Mouse (Mus musculus): Measurements from ENCODE around the gene Kcnk18. TPM values are rescaled to one million over a fixed set of nuclear protein-coding genes. Genes with fewer than 3 reads are reported as not detected.

Gene Kcnk18
- polyA plus RNA-seq, 1 experiment: not detected

- no peak overlapping the region for H3K27ac ChIP-seq (ENCODE audit: insufficient read depth, low read depth, low read length)
- H3K36me3 ChIP-seq (ENCODE audit: control insufficient read depth, insufficient read depth, low read length): no peaks in the 10 kb centered on the region
- no peak for TF ChIP-seq CTCF (IDR thresholded peaks at IDR 0.05; ENCODE audit: extremely low read depth, insufficient read length, insufficient replicate concordance, low read depth, low read length)
- no peak for TF ChIP-seq POLR2A (IDR thresholded peaks at IDR 0.05; ENCODE audit: low read depth, low read length)
- H3K27me3 ChIP-seq (ENCODE audit: control insufficient read depth, insufficient read depth, low read length): no peaks in the 10 kb centered on the region
- no peak overlapping the region for H3K4me3 ChIP-seq (ENCODE audit: low read depth, low read length)
- 74% methylated on average over 4 of the region's 4 CpGs for WGBS
- H3K4me1 ChIP-seq (ENCODE audit: control insufficient read depth, insufficient read depth, insufficient read length, low read length): no peaks in the 10 kb centered on the region
These were observed 23.0 kb downstream of the Kcnk18 start for GRCm38 (mm10) chr19:59241987-59242386.

DNA sequence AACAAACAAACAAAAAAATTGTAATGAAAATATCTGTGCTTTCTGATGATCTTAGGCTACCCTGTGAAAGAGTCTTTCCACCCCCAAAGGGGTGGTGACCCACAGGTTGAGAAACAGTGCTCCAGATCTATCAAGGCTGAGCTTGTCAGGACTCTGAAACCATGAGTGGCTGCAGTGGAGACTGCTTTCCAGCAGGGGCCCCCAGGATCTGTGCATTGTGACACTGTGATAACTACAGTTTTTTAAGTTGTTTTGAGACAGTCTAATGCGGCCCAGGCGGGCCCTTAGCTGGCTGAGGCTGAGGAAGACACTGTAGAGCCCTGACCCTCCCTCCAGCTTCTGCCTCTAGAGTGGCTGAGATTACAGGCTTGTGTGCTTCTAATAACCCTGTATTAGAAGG, 24.0 kb downstream of the Kcnk18 start:
- Histone ChIP-seq H3K4me3 (ENCODE audit: low read depth, low read length) (no peak overlapping the region), H3K27ac (ENCODE audit: insufficient read depth, low read depth, low read length) (no peak overlapping the region), H3K36me3 (ENCODE audit: control insufficient read depth, insufficient read depth, low read length) (no peaks in the 10 kb centered on the region), H3K27me3 (ENCODE audit: control insufficient read depth, insufficient read depth, low read length) (no peaks in the 10 kb centered on the region), H3K4me1 (ENCODE audit: control insufficient read depth, insufficient read depth, insufficient read length, low read length) (no peaks in the 10 kb centered on the region)
- no peak for TF ChIP-seq CTCF (IDR thresholded peaks at IDR 0.05; ENCODE audit: extremely low read depth, insufficient read length, insufficient replicate concordance, low read depth, low read length)
- TF ChIP-seq POLR2A (IDR thresholded peaks at IDR 0.05; ENCODE audit: low read depth, low read length): no peak
- 74% methylated on average over 2 of the region's 2 CpGs for WGBS

- Histone ChIP-seq H3K36me3 (ENCODE audit: control insufficient read depth, insufficient read depth, low read length) (no peaks in the 10 kb centered on the region), H3K27me3 (ENCODE audit: control insufficient read depth, insufficient read depth, low read length) (no peaks in the 10 kb centered on the region), H3K27ac (ENCODE audit: insufficient read depth, low read depth, low read length) (no peak overlapping the region), H3K4me1 (ENCODE audit: control insufficient read depth, insufficient read depth, insufficient read length, low read length) (no peaks in the 10 kb centered on the region), H3K4me3 (ENCODE audit: low read depth, low read length) (no peak overlapping the region)
- no peak for TF ChIP-seq POLR2A (IDR thresholded peaks at IDR 0.05; ENCODE audit: low read depth, low read length)
- no peak for TF ChIP-seq CTCF (IDR thresholded peaks at IDR 0.05; ENCODE audit: extremely low read depth, insufficient read length, insufficient replicate concordance, low read depth, low read length)
- 76% methylated on average over 4 of the region's 4 CpGs for WGBS
These were observed 29.1 kb downstream of the Kcnk18 start for GRCm38 (mm10) chr19:59248144-59248543.

- WGBS: 59% methylated on average over 11 of the region's 11 CpGs
- no peak overlapping the region for H3K27ac ChIP-seq (ENCODE audit: insufficient read depth, low read depth, low read length)
- TF ChIP-seq CTCF (IDR thresholded peaks at IDR 0.05; ENCODE audit: extremely low read depth, insufficient read length, insufficient replicate concordance, low read depth, low read length): no peak
- no peak for TF ChIP-seq POLR2A (IDR thresholded peaks at IDR 0.05; ENCODE audit: low read depth, low read length)
- no peak overlapping the region for H3K4me3 ChIP-seq (ENCODE audit: low read depth, low read length)
- H3K4me1 ChIP-seq (ENCODE audit: control insufficient read depth, insufficient read depth, insufficient read length, low read length): no peaks in the 10 kb centered on the region
- no peaks in the 10 kb centered on the region for H3K27me3 ChIP-seq (ENCODE audit: control insufficient read depth, insufficient read depth, low read length)
- H3K36me3 ChIP-seq (ENCODE audit: control insufficient read depth, insufficient read depth, low read length): no peaks in the 10 kb centered on the region
These were observed 29.7 kb downstream of the Kcnk18 start for GRCm38 (mm10) chr19:59248553-59249286.

- Histone ChIP-seq H3K36me3 (ENCODE audit: control insufficient read depth, insufficient read depth, low read length) (no peaks in the 10 kb centered on the region), H3K27me3 (ENCODE audit: control insufficient read depth, insufficient read depth, low read length) (no peaks in the 10 kb centered on the region; the same call in none of the 2 replicates), H3K4me1 (ENCODE audit: control insufficient read depth, insufficient read depth, insufficient read length, low read length) (no peaks in the 10 kb centered on the region), H3K4me3 (ENCODE audit: low read depth, low read length) (no peak overlapping the region), H3K27ac (ENCODE audit: insufficient read depth, low read depth, low read length) (no peak overlapping the region)
- 58% methylated on average over 2 of the region's 2 CpGs for WGBS
- TF ChIP-seq POLR2A (IDR thresholded peaks at IDR 0.05; ENCODE audit: low read depth, low read length) (no peak), CTCF (IDR thresholded peaks at IDR 0.05; ENCODE audit: extremely low read depth, insufficient read length, insufficient replicate concordance, low read depth, low read length) (no peak)
These were observed 33.6 kb downstream of the Kcnk18 start for GRCm38 (mm10) chr19:59252651-59253050.

- no peak overlapping the region for H3K27ac ChIP-seq (ENCODE audit: insufficient read depth, low read depth, low read length)
- 54% methylated on average over 5 of the region's 5 CpGs for WGBS
- H3K4me3 ChIP-seq (ENCODE audit: low read depth, low read length): no peak overlapping the region
- H3K27me3 ChIP-seq (ENCODE audit: control insufficient read depth, insufficient read depth, low read length): peaks cover 24% of the 10 kb centered on the region
- no peak for TF ChIP-seq CTCF (IDR thresholded peaks at IDR 0.05; ENCODE audit: extremely low read depth, insufficient read length, insufficient replicate concordance, low read depth, low read length)
- TF ChIP-seq POLR2A (IDR thresholded peaks at IDR 0.05; ENCODE audit: low read depth, low read length): no peak
- H3K36me3 ChIP-seq (ENCODE audit: control insufficient read depth, insufficient read depth, low read length): no peaks in the 10 kb centered on the region
- peaks cover 6% of the 10 kb centered on the region; the same call in 1 of the 2 replicates for H3K4me1 ChIP-seq (ENCODE audit: control insufficient read depth, insufficient read depth, insufficient read length, low read length)
These were observed 40.6 kb downstream of the Kcnk18 start for GRCm38 (mm10) chr19:59259633-59260032.

DNA sequence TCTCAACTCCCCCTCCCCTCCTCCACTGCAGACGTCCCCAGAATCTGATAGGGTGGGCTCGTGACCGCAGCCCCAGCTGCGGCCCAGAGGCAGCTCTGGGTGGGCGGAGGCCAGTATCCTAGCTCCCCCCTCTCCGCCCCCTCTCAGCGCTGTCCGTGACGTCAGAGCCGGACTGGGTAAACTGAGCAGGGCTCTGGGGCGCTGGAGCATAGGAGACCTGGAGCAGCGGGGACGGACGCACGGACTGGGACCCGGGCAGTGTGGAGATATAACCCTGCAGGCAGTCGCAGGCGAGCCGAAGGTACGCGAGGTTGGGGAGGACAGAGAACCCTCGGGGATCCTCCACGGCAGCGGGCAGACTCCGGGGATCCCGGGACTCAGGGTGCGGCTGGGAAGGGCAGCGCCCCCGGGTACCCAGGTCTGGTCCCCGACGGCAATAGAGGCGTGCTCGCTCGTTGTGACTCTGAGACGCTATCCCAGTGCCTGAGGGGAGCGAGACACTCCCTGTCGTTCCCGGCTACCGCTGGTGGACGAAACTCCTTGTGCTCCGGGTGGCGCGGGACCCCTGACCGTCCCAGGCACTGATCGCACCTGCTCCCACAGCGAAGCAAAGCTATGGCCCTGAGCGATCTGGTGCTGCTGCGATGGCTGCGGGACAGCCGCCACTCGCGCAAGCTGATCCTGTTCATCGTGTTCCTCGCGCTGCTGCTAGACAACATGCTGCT, 41.9 kb downstream of the Kcnk18 start, which contains the start of gene Slc18a2:
Gene Slc18a2, plus strand, starts transcription at position 179 of the 725 bp plus-strand sequence.
- Histone ChIP-seq H3K36me3 (ENCODE audit: control insufficient read depth, insufficient read depth, low read length) (no peaks in the 10 kb centered on the region), H3K4me3 (ENCODE audit: low read depth, low read length) (peak within 1 kb of the TSS; percentile 4; the same call in 1 of the 2 replicates), H3K27me3 (ENCODE audit: control insufficient read depth, insufficient read depth, low read length) (peaks cover 24% of the 10 kb centered on the region), H3K4me1 (ENCODE audit: control insufficient read depth, insufficient read depth, insufficient read length, low read length) (peaks cover 6% of the 10 kb centered on the region; the same call in 1 of the 2 replicates), H3K27ac (ENCODE audit: insufficient read depth, low read depth, low read length) (no peak within 1 kb of the TSS)
- TF ChIP-seq CTCF (IDR thresholded peaks at IDR 0.05; ENCODE audit: extremely low read depth, insufficient read length, insufficient replicate concordance, low read depth, low read length): no peak
- TF ChIP-seq POLR2A (IDR thresholded peaks at IDR 0.05; ENCODE audit: low read depth, low read length): no peak
- 3% methylated on average over 55 of the region's 55 CpGs for WGBS

Data from small intestine, adult 2 months (tissue).